Mouse (Mus musculus) hindlimb bud, embryonic 11.5 days (tissue): Measurements from ENCODE around the gene Gm8693.
"Not testable (repeated sequence)": the region's sequence is repeated elsewhere in the genome, so short reads cannot be mapped to it uniquely, and the experiment has no call there.

Experiments used
- DNase-seq: peaks from one replicate; pipeline ENCODE4 v3.0.0-alpha.2; 2012; ENCODE audit warnings: low read depth, low spot score; ENCODE audit errors: extremely low spot score

Gm8693 gene

DNA sequence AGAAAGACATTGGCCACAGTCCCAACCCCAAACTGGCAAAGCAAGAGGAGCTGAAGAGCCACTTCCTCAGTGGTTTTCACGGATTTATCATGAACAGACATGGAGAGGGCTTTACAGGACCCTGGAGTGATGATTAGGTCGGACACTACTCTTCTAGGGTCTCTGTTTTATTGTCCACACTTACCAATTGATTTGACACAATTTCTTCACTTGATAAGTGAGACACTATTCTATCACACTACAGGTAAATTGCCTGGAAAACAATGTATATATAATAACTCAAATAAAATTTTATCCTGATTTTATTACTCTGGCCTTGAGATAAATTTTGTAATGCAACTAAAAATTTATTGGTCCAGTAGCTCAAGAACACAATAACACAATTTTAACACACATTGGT is at the start of gene Gm8693:
Gene Gm8693 (minus strand): TSS at position 101 of the 400 bp plus-strand sequence.
- DNase-seq: not testable (repeated sequence)

- DNase-seq: not testable (repeated sequence)
Measured at GRCm38 (mm10) chr7:22719610-22720009, 27.5 kb upstream of the Gm8693 start, which contains the start of gene Gm4567. TSS of gene Gm4567 (minus strand) at chr7:22719710.

- DNase-seq: not testable (repeated sequence)
Measured at GRCm38 (mm10) chr7:22657718-22658117, 34.4 kb downstream of the Gm8693 start, which contains the start of gene Vmn1r155. TSS of gene Vmn1r155 (plus strand) at chr7:22658018.
